Mouse (Mus musculus): ENCODE results near the gene B4galt7. TPM values are rescaled to one million over a fixed set of nuclear protein-coding genes. Genes with fewer than 3 reads are reported as not detected.

The B4galt7 gene
- polyA plus RNA-seq, 1 experiment from 2014 or later = 22.0 TPM

DNA sequence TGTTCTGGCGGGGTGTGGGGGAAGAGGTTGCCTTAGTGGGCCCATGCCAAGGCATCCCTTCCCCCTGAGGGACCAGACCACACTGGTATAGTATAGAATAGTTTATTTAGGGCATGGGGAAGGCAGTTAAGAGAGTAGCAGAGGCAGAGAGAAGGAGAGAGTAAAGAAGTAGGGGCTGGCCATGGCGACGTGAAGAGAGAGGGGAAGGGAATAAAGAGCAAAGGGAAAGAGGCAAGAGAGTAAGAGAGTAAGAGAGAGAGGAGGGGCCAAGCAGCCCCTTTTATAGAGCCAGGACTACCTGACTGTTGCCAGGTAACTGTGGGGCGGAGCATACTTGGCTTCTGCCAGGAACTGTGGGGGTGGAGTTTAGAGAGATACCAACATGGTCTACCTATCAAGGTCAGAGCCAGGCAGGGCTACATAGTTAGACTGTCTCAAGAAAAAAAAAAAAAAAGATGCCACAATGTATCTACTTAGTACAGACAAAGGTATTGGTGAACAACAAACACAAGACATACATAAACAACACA, 7.7 kb upstream of the B4galt7 start:
- no peak overlapping the region for H3K9ac ChIP-seq (ENCODE audit: low read length)
- H3K4me1 ChIP-seq (ENCODE audit: control insufficient read depth, insufficient read depth, low read length) = no peaks in the 10 kb centered on the region
- DNase-seq (ENCODE audit: low spot score) = no peak
- 0 out of 2 replicates have a peak, but pooled peaks have one; percentile 45 for ATAC-seq (ENCODE audit: insufficient read depth, low FRiP score, low TSS enrichment)
- no peak overlapping the region for H3K4me3 ChIP-seq (ENCODE audit: low read depth, low read length)
- no peaks in the 10 kb centered on the region for H3K27me3 ChIP-seq (ENCODE audit: control insufficient read depth, insufficient read depth, low read length)
- 65% methylated on average over 4 of the region's 4 CpGs for WGBS
- no peak overlapping the region for H3K4me2 ChIP-seq (ENCODE audit: low read depth)
- no peak overlapping the region for H3K27ac ChIP-seq (ENCODE audit: low read depth, low read length)
- H3K9me3 ChIP-seq (ENCODE audit: control insufficient read depth, low read length) = no peaks in the 10 kb centered on the region
- H3K36me3 ChIP-seq (ENCODE audit: control insufficient read depth, insufficient read depth, low read length) = peaks cover 14% of the 10 kb centered on the region

DNA sequence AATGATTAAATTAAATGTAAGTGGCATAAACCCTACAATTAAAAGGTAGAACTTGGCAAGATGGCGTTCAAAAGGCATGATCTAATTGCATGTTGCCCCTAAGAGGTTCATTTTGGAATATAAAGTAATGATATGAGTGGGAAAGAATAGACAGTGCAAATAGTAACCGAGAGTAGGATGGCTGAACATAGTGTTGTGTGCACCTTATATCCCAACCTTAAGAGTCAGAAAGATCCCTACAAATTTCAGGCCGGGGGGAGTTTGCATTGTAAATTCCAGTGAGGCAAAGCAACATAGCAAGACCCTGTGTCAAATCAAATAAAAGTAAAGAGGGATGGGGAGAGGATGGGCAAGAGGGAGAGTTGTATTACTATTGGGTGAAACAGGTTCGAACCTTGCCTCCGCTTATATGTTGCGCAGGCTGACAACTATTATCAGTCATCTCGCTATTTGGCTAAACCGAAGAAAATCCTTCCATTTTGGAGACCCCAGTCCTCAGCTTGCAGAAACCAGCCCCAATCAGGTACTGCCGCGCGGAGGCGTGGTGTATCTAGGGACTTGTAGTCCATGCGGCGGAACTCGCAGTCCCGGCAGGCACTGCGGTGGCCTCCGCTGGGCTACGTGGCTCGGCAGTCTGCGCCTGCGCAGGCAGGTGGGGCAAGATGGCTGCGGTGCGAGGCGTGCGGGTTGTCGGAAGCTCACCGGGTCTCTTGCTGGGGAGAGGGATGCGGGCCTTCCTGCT, 7.0 kb upstream of the B4galt7 start:
- peak overlapping the region; percentile 74 for H3K9ac ChIP-seq (ENCODE audit: low read length)
- ATAC-seq (ENCODE audit: insufficient read depth, low FRiP score, low TSS enrichment) (peak; percentile 98), DNase-seq (ENCODE audit: low spot score) (peak; percentile 99)
- peak overlapping the region; percentile 59 for H3K4me3 ChIP-seq (ENCODE audit: low read depth, low read length)
- peak overlapping the region; percentile 56; the same call in 1 of the 2 replicates for H3K27ac ChIP-seq (ENCODE audit: low read depth, low read length)
- H3K4me1 ChIP-seq (ENCODE audit: control insufficient read depth, insufficient read depth, low read length) = no peaks in the 10 kb centered on the region
- 5% methylated on average over 29 of the region's 29 CpGs for WGBS
- peaks cover 18% of the 10 kb centered on the region for H3K36me3 ChIP-seq (ENCODE audit: control insufficient read depth, insufficient read depth, low read length)
- no peaks in the 10 kb centered on the region for H3K9me3 ChIP-seq (ENCODE audit: control insufficient read depth, low read length)
- H3K27me3 ChIP-seq (ENCODE audit: control insufficient read depth, insufficient read depth, low read length) = no peaks in the 10 kb centered on the region
- H3K4me2 ChIP-seq (ENCODE audit: low read depth) = peak overlapping the region; percentile 52

DNA sequence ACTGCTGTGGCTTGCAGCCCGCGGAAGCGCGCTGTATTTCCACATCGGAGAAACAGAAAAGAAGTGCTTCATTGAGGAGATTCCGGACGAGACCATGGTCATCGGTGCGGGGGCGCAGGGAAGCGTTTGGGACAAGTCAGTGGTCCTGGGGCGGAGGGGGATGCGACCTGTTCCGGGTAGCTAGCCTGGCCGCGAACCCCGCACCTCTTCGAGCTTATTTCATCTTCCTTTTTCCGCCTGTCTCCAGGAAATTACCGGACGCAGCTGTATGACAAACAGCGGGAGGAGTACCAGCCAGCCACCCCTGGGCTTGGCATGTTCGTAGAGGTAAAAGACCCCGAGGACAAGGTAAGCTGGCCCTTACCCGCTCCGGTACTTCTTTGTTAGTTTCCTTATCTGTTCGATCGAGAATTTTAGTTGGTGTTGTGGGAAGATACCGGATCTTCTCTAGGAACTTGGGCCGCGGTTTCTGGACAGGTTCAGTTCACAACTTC, 6.4 kb upstream of the B4galt7 start:
- peak overlapping the region; percentile 74 for H3K9ac ChIP-seq (ENCODE audit: low read length)
- no peak overlapping the region for H3K27ac ChIP-seq (ENCODE audit: low read depth, low read length)
- H3K4me1 ChIP-seq (ENCODE audit: control insufficient read depth, insufficient read depth, low read length) = no peaks in the 10 kb centered on the region
- H3K27me3 ChIP-seq (ENCODE audit: control insufficient read depth, insufficient read depth, low read length) = no peaks in the 10 kb centered on the region
- peak overlapping the region; percentile 59 for H3K4me3 ChIP-seq (ENCODE audit: low read depth, low read length)
- DNase-seq (ENCODE audit: low spot score) = no peak
- ATAC-seq (ENCODE audit: insufficient read depth, low FRiP score, low TSS enrichment) = peak; percentile 65
- peak overlapping the region; percentile 52 for H3K4me2 ChIP-seq (ENCODE audit: low read depth)
- WGBS = under 1% methylated on average over 31 of the region's 31 CpGs
- no peaks in the 10 kb centered on the region for H3K9me3 ChIP-seq (ENCODE audit: control insufficient read depth, low read length)
- H3K36me3 ChIP-seq (ENCODE audit: control insufficient read depth, insufficient read depth, low read length) = peaks cover 19% of the 10 kb centered on the region

DNA sequence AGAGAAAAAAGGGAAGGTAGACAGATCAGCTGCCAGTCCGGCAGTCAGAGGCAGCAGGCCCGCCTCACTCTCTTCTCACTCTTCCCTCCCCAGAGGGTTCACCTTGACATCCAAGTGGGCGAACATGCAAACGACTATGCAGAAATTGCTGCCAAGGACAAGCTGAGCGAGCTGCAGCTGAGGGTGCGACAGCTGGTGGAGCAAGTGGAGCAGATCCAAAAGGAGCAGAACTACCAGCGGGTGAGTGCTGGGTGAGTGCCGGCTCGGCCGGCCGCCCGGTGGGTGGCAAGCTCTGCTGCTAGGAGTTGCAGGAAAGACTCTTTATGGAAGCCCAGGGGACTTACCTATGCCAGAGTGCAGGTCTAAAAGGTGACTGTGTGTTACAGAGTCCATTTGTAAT, 4.3 kb upstream of the B4galt7 start:
- H3K4me3 ChIP-seq (ENCODE audit: low read depth, low read length) = no peak overlapping the region

DNA sequence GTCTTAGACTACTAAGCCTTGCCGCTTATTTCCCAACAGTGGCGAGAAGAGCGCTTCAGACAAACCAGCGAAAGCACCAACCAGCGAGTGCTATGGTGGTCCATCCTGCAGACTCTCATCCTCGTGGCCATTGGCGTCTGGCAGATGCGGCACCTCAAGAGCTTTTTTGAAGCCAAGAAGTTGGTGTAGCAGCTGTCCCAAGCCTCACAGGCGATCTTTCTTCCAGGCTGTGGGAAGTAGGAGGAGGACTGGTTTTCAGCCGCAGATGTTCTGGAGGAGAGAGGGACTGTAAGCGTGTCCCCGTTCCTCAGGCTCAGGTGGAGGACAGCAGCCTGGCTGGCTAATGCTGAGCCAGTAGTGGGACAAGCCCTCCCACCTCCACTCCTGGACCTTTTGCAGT, 2.9 kb upstream of the B4galt7 start:
- Histone ChIP-seq H3K27me3 (ENCODE audit: control insufficient read depth, insufficient read depth, low read length) (no peaks in the 10 kb centered on the region), H3K9me3 (ENCODE audit: control insufficient read depth, low read length) (no peaks in the 10 kb centered on the region), H3K36me3 (ENCODE audit: control insufficient read depth, insufficient read depth, low read length) (peaks cover 19% of the 10 kb centered on the region), H3K4me2 (ENCODE audit: low read depth) (no peak overlapping the region), H3K9ac (ENCODE audit: low read length) (no peak overlapping the region), H3K4me3 (ENCODE audit: low read depth, low read length) (no peak overlapping the region), H3K27ac (ENCODE audit: low read depth, low read length) (no peak overlapping the region), H3K4me1 (ENCODE audit: control insufficient read depth, insufficient read depth, low read length) (peaks cover 4% of the 10 kb centered on the region; the same call in 1 of the 2 replicates)
- 95% methylated on average over 12 of the region's 12 CpGs for WGBS
- ATAC-seq (ENCODE audit: insufficient read depth, low FRiP score, low TSS enrichment) = no peak
- DNase-seq (ENCODE audit: low spot score) = no peak

More for the DNA sequence above, 4.3 kb upstream of the B4galt7 start:
- Histone ChIP-seq H3K27ac (ENCODE audit: low read depth, low read length) (no peak overlapping the region), H3K4me1 (ENCODE audit: control insufficient read depth, insufficient read depth, low read length) (peaks cover 4% of the 10 kb centered on the region; the same call in 1 of the 2 replicates), H3K27me3 (ENCODE audit: control insufficient read depth, insufficient read depth, low read length) (no peaks in the 10 kb centered on the region), H3K36me3 (ENCODE audit: control insufficient read depth, insufficient read depth, low read length) (peaks cover 19% of the 10 kb centered on the region), H3K9ac (ENCODE audit: low read length) (no peak overlapping the region), H3K9me3 (ENCODE audit: control insufficient read depth, low read length) (no peaks in the 10 kb centered on the region), H3K4me2 (ENCODE audit: low read depth) (no peak overlapping the region)
- DNase-seq (ENCODE audit: low spot score) (no peak), ATAC-seq (ENCODE audit: insufficient read depth, low FRiP score, low TSS enrichment) (no peak)
- WGBS = 92% methylated on average over 12 of the region's 12 CpGs

DNA sequence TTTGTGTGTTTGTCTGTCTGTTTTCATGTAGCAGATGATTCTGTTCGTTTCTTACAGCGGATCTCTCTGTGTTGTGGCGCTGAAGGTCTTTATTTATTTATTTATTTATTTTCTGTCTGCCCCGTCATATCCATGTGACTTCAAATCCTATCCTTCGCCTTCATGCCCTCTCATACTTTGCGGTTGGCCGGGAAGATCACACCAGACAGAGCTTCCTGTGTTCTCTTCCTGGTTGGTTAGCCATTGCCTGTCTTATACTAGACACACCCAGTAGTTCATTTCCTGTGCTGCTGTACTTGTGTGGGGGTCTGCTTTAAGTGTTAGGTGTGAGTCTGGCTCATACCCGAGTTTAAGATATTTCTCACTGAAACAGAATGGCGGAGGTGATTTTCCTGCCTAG, 961 bp downstream of the B4galt7 start:
- peaks cover 4% of the 10 kb centered on the region; the same call in 1 of the 2 replicates for H3K4me1 ChIP-seq (ENCODE audit: control insufficient read depth, insufficient read depth, low read length)

DNA sequence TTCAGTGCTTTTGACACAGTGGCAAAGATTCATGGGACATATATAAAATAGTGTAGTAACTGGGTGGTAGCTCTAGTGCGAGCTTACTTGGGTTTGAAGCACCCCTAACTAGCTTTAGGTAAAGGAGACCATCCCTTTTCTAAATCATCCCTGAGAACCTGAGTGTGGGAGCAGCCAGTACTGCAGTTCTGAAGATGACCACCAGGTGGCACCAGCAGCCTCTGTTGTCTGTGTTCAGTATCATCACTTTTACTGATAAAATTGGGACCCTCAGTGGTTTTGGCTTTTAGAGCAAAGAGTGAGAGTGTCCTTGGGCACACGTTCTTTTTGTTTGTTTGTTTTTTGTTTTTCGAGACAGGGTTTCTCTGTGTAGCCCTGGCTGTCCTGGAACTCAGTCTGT, 1.9 kb downstream of the B4galt7 start:
- ATAC-seq (ENCODE audit: insufficient read depth, low FRiP score, low TSS enrichment) (no peak), DNase-seq (ENCODE audit: low spot score) (peak; percentile 89)
- H3K4me1 ChIP-seq (ENCODE audit: control insufficient read depth, insufficient read depth, low read length) = peaks cover 4% of the 10 kb centered on the region; the same call in 1 of the 2 replicates
- H3K4me3 ChIP-seq (ENCODE audit: low read depth, low read length) = no peak overlapping the region
- no peaks in the 10 kb centered on the region for H3K27me3 ChIP-seq (ENCODE audit: control insufficient read depth, insufficient read depth, low read length)
- no peak overlapping the region for H3K9ac ChIP-seq (ENCODE audit: low read length)
- peaks cover 11% of the 10 kb centered on the region for H3K36me3 ChIP-seq (ENCODE audit: control insufficient read depth, insufficient read depth, low read length)
- no peak overlapping the region for H3K27ac ChIP-seq (ENCODE audit: low read depth, low read length)
- no peak overlapping the region for H3K4me2 ChIP-seq (ENCODE audit: low read depth)
- 13% methylated on average over 3 of the region's 3 CpGs for WGBS
- no peaks in the 10 kb centered on the region for H3K9me3 ChIP-seq (ENCODE audit: control insufficient read depth, low read length)

More for the DNA sequence above, 961 bp downstream of the B4galt7 start:
- Histone ChIP-seq H3K36me3 (ENCODE audit: control insufficient read depth, insufficient read depth, low read length) (peaks cover 16% of the 10 kb centered on the region), H3K9ac (ENCODE audit: low read length) (peak overlapping the region; percentile 85), H3K27ac (ENCODE audit: low read depth, low read length) (no peak overlapping the region), H3K4me2 (ENCODE audit: low read depth) (peak overlapping the region; percentile 83), H3K27me3 (ENCODE audit: control insufficient read depth, insufficient read depth, low read length) (no peaks in the 10 kb centered on the region), H3K4me3 (ENCODE audit: low read depth, low read length) (peak overlapping the region; percentile 84), H3K9me3 (ENCODE audit: control insufficient read depth, low read length) (no peaks in the 10 kb centered on the region)
- 25% methylated on average over 9 of the region's 9 CpGs for WGBS
- ATAC-seq (ENCODE audit: insufficient read depth, low FRiP score, low TSS enrichment) = no peak
- no peak for DNase-seq (ENCODE audit: low spot score)

DNA sequence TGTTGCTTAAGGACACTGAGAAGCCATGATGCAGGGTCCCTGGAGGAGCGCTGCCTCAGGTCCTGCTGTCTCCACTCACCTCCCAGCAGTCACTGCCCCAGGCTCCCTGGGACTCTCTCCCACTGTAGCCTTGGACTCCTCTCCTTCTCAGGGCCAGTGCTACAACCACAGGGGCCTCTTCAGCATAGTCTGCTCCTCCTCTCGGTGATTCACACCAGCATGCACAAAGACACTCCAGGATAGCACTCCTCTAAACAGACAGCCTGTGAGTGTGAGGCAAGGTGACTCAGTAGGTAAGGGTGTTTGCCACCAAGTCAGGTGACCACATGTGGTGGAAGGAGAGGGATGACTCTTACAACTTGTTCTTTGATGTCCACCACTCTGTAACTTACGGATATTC, 4.9 kb downstream of the B4galt7 start:
- Histone ChIP-seq H3K27ac (ENCODE audit: low read depth, low read length) (no peak overlapping the region), H3K4me3 (ENCODE audit: low read depth, low read length) (no peak overlapping the region), H3K4me1 (ENCODE audit: control insufficient read depth, insufficient read depth, low read length) (peaks cover 2% of the 10 kb centered on the region; the same call in 1 of the 2 replicates), H3K9ac (ENCODE audit: low read length) (no peak overlapping the region), H3K36me3 (ENCODE audit: control insufficient read depth, insufficient read depth, low read length) (peaks cover 8% of the 10 kb centered on the region), H3K4me2 (ENCODE audit: low read depth) (no peak overlapping the region), H3K9me3 (ENCODE audit: control insufficient read depth, low read length) (no peaks in the 10 kb centered on the region), H3K27me3 (ENCODE audit: control insufficient read depth, insufficient read depth, low read length) (no peaks in the 10 kb centered on the region)
- DNase-seq (ENCODE audit: low spot score) (no peak), ATAC-seq (ENCODE audit: insufficient read depth, low FRiP score, low TSS enrichment) (no peak)
- 95% methylated on average over 3 of the region's 3 CpGs for WGBS

Measured in neural tube, embryonic 11.5 days (tissue).